ENCODE assay signal across 8 mouse cellular contexts in genomic region chr2:18676936-18677491, GRCm38 (mm10). TPM values are rescaled to one million over a fixed set of nuclear protein-coding genes. Genes with fewer than 3 reads are reported as not detected.
DNase-seq lines count a peak whose midpoint lies in the region; ATAC-seq and TF ChIP-seq lines count a peak whose summit lies in the region.

Gene Bmi1 (plus strand): TSS chr2:18677018.

- no peak for TF ChIP-seq CTCF in spleen, adult 2 months (IDR thresholded peaks at IDR 0.05; ENCODE audit: extremely low read depth, insufficient read depth, insufficient read length, insufficient replicate concordance)

- peak within 1 kb of the TSS; percentile 86 for H3K4me3 ChIP-seq in intestine, embryonic 14.5 days (ENCODE audit: low read depth, low read length)
- peak within 1 kb of the TSS; percentile 82 for H3K4me3 ChIP-seq in limb, embryonic 10.5 days
- peak within 1 kb of the TSS; percentile 86 for H3K4me3 ChIP-seq in midbrain, embryonic 10.5 days
- peak within 1 kb of the TSS; percentile 93 for H3K4me3 ChIP-seq in spleen, adult 2 months (ENCODE audit: extremely low read depth, insufficient read depth, insufficient read length)

- under 1% methylated on average over 46 of the region's 77 CpGs for WGBS in intestine, embryonic 14.5 days
- under 1% methylated on average over 71 of the region's 77 CpGs for WGBS in limb, embryonic 10.5 days
- 1% methylated on average over 77 of the region's 77 CpGs for WGBS in midbrain, embryonic 10.5 days
- WGBS in spleen, adult 2 months: 1% methylated on average over 59 of the region's 77 CpGs

- DNase-seq in left cerebral cortex, adult 18-20 months (ENCODE audit: low spot score in 2 of 2): peak; percentile 47 to 53
- no peak for DNase-seq in left cerebral cortex, adult 11 months (ENCODE audit: low spot score)
- peak; percentile 84 for DNase-seq in embryo, embryonic 11 days
- DNase-seq in gonadal fat pad, adult 2 months (ENCODE audit: low read depth): no peak
- DNase-seq in intestine, embryonic 14.5 days (ENCODE audit: low spot score): peak; percentile 86
- peak; percentile 78 for DNase-seq in limb, embryonic 10.5 days (ENCODE audit: low spot score)
- peak; percentile 77 for DNase-seq in midbrain, embryonic 10.5 days (ENCODE audit: low spot score)
- peak in 1 of 2 experiments; percentile 53 for DNase-seq in spleen, adult 2 months (ENCODE audit: low read depth in 1 of 2, low spot score in 2 of 2)

- peaks cover 4% of the 10 kb centered on the region; the same call in 1 of the 2 replicates for H3K36me3 ChIP-seq in intestine, embryonic 14.5 days (ENCODE audit: control insufficient read depth, insufficient read depth, low read length)
- peaks cover 2% of the 10 kb centered on the region; the same call in 1 of the 2 replicates for H3K36me3 ChIP-seq in limb, embryonic 10.5 days
- 0 out of 2 replicates have a peak, but pooled peaks cover under 1% of the 10 kb centered on the region for H3K36me3 ChIP-seq in midbrain, embryonic 10.5 days
- H3K36me3 ChIP-seq in spleen, adult 2 months (ENCODE audit: control insufficient read depth, insufficient read depth, low read length): no peaks in the 10 kb centered on the region

- ATAC-seq in intestine, embryonic 14.5 days (replicated peaks; ENCODE audit: low FRiP score, low TSS enrichment, low read depth): peak; percentile 79

- H3K4me2 ChIP-seq in intestine, embryonic 14.5 days (ENCODE audit: low read length): peak within 1 kb of the TSS; percentile 88

- peaks cover 19% of the 10 kb centered on the region for H3K4me1 ChIP-seq in intestine, embryonic 14.5 days (replicated peaks; ENCODE audit: control insufficient read depth, insufficient read depth, low read length)
- H3K4me1 ChIP-seq in limb, embryonic 10.5 days: peaks cover 47% of the 10 kb centered on the region
- H3K4me1 ChIP-seq in midbrain, embryonic 10.5 days: peaks cover 58% of the 10 kb centered on the region
- H3K4me1 ChIP-seq in spleen, adult 2 months (ENCODE audit: control insufficient read depth, insufficient read depth, insufficient read length): peaks cover 8% of the 10 kb centered on the region

- H3K27me3 ChIP-seq in intestine, embryonic 14.5 days (replicated peaks; ENCODE audit: control insufficient read depth, insufficient read depth, low read length): peaks cover 28% of the 10 kb centered on the region
- peaks cover 63% of the 10 kb centered on the region for H3K27me3 ChIP-seq in limb, embryonic 10.5 days (ENCODE audit: low read depth, poor library complexity, severe bottlenecking)
- H3K27me3 ChIP-seq in midbrain, embryonic 10.5 days (ENCODE audit: low read depth, poor library complexity, severe bottlenecking): peaks cover 70% of the 10 kb centered on the region
- peaks cover 14% of the 10 kb centered on the region for H3K27me3 ChIP-seq in spleen, adult 2 months (ENCODE audit: control insufficient read depth, insufficient read depth, low read length)

- peak within 1 kb of the TSS; percentile 89 for H3K9ac ChIP-seq in intestine, embryonic 14.5 days (ENCODE audit: low read length)

- TF ChIP-seq POLR2A in spleen, adult 2 months (IDR thresholded peaks at IDR 0.05; ENCODE audit: low read depth, low read length): no peak

- peak within 1 kb of the TSS; percentile 89 for H3K27ac ChIP-seq in intestine, embryonic 14.5 days (ENCODE audit: low read depth)
- peak within 1 kb of the TSS; percentile 98 for H3K27ac ChIP-seq in limb, embryonic 10.5 days
- H3K27ac ChIP-seq in midbrain, embryonic 10.5 days (replicated peaks): peak within 1 kb of the TSS; percentile 99
- peak within 1 kb of the TSS; percentile 96 for H3K27ac ChIP-seq in spleen, adult 2 months (ENCODE audit: insufficient read depth, low read length)

- no peaks in the 10 kb centered on the region for H3K9me3 ChIP-seq in intestine, embryonic 14.5 days (ENCODE audit: control insufficient read depth, low read length)
- H3K9me3 ChIP-seq in limb, embryonic 10.5 days (replicated peaks): no peaks in the 10 kb centered on the region
- H3K9me3 ChIP-seq in midbrain, embryonic 10.5 days (replicated peaks): no peaks in the 10 kb centered on the region

RNA-seq across cellular contexts. Expression of gene Bmi1, which starts in this region (rescaled TPM):
- total RNA-seq in left cerebral cortex, adult 18-20 months (2021): 10 to 100 TPM; 53.8 to 58.2 TPM
- polyA plus RNA-seq in gonadal fat pad, adult 2 months (2012; rRNA removed): 15.7 and 20.4 TPM in 2 replicates
- polyA plus RNA-seq in intestine, embryonic 14.5 days (2014; fragmentation: Nextera tagmentation; extraction: Ambion mirVana): 20.7 and 25.1 TPM in 2 replicates
- polyA plus RNA-seq in limb, embryonic 10.5 days (2016; fragmentation: Nextera tagmentation; extraction: Ambion mirVana): 16.9 and 22.3 TPM in 2 replicates
- polyA plus RNA-seq in midbrain, embryonic 10.5 days (2016; fragmentation: Nextera tagmentation; extraction: Ambion mirVana): 25.5 and 26.6 TPM in 2 replicates
- polyA plus RNA-seq in spleen, adult 2 months (2012; rRNA removed): 9.0 and 13.0 TPM in 2 replicates

Comparison
In these comparisons a context has a peak if more than half of its experiments do, and no peak if none do; other contexts are left out.
1. DNase-seq: peak in left cerebral cortex, adult 18-20 months (2 of 2), embryo, embryonic 11 days (single experiment), intestine, embryonic 14.5 days (single experiment), limb, embryonic 10.5 days (single experiment) and midbrain, embryonic 10.5 days (single experiment); none in left cerebral cortex, adult 11 months (single experiment) and gonadal fat pad, adult 2 months (single experiment).
2. Peak in every context shown above with its lines, with median percentiles within 50 percentile points of each other: H3K27ac ChIP-seq and H3K4me3 ChIP-seq.